Mouse (Mus musculus): Measurements from ENCODE around the gene Pdap1.

- TF ChIP-seq MAX (IDR thresholded peaks at IDR 0.05) (no peak), MYOD1 (IDR thresholded peaks at IDR 0.05; ENCODE audit: control insufficient read depth, insufficient read length, low read depth) (no peak)
These were observed 34.3 kb downstream of the Pdap1 start for GRCm38 (mm10) chr5:145105694-145106275.
